Mouse (Mus musculus) forelimb bud, embryonic 11.5 days (tissue): ENCODE measurements around the gene Slco3a1.

Experiments used
- DNase-seq: peaks from one replicate; pipeline ENCODE4 v3.0.0-alpha.2; 2012; ENCODE audit warnings: low read depth, low spot score

Gene Slco3a1

DNA sequence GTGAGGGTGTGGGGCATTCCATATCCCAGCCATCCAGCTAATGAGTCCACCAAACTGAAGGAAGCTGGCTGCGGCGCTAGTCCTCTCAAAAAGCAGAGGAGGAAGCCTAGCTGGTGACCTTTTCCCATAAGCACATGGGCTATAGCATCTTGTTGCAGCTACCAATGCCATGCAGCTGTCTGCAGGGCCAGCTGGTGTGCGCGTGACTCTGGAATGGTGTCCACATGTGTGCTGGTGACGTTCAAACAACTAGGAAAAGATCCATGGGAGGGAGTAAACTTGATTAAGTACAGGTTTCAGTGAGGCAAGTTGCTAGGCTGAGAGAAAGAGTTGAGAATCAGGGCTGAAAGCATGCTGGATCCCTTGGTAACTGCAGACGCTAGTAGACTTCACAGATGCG lies 201.3 kb downstream of the Slco3a1 start:
- DNase-seq: peak; percentile 82

GRCm38 (mm10) chr7:74348318-74348890 lies 206.2 kb downstream of the Slco3a1 start:
- DNase-seq: no peak

- no peak for DNase-seq
Observed at GRCm38 (mm10) chr7:74347026-74347425, 207.6 kb downstream of the Slco3a1 start.

GRCm38 (mm10) chr7:74346451-74346850 lies 208.1 kb downstream of the Slco3a1 start:
- peak; percentile 62 for DNase-seq

- peak; percentile 62 for DNase-seq
Observed at GRCm38 (mm10) chr7:74341149-74341805, 213.3 kb downstream of the Slco3a1 start.

DNA sequence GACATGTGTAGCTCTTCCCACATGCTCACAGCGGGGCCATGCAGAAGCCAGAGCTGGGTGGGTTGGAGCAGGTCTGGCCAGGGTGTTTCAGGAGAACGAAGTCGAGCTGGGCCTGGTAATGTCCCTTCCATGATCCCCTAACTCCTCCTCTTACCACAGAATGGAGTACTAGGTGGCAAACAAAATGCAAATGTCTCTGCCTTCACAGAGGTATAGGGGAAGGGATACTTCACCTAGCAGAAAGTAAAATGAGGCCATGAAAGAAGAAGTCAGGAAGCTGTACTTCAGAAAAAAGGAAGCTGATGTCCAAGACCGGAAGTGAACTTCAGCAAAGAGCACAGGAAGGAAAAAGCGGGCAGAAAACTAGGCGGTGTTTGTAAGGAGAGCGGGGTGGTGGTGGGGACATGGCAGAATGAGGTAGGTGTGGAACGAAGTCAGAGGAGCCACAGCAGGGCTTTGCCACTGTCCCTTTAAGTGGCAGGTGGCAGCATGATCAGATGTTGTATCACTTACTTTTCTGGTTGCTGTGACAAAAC lies 214.1 kb downstream of the Slco3a1 start:
- no peak for DNase-seq

GRCm38 (mm10) chr7:74337677-74338420 lies 216.7 kb downstream of the Slco3a1 start:
- DNase-seq: no peak

DNA sequence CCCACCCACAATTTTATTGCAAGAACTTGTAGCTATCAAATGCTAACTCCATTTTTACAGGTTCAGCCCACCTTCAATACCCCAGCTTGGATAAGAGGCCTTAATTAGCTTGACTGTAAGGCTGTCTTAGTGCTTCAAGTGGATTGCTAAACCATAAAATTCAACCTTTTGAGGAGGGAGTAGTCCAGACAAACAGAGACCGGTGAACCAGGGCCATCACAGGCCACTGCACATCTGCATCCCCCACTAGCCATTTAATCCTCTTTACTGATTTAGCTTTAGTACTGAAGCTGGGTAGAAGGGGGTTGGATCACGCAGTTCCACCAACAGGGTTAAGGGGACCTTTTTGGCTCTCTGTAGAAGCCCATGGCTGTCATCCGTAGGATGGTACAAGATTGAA lies 222.3 kb downstream of the Slco3a1 start:
- no peak for DNase-seq

GRCm38 (mm10) chr7:74330858-74331726 lies 223.5 kb downstream of the Slco3a1 start:
- DNase-seq: peak; percentile 71

GRCm38 (mm10) chr7:74330117-74330857 lies 224.3 kb downstream of the Slco3a1 start:
- DNase-seq: peak; percentile 49

DNA sequence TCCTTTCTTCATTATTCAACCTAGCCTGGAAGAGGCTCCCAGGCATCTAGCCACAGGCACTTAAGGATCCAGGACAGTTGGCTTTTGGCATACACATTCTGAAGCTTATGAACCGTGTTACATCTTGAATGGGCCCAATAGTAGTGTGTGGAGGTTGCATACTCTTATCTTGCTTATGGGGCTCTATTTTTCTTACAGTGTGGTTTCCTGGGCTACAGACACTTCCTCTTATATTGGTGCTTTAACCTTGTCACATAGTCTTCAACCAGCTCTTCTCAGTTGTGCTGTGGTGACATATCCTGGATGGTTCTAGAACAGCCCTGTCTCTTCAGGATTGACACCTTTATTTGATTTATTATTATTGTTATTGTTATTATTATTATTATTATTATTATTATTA lies 225.6 kb downstream of the Slco3a1 start:
- DNase-seq: no peak

GRCm38 (mm10) chr7:74327716-74328115 lies 226.9 kb downstream of the Slco3a1 start:
- DNase-seq: no peak

DNA sequence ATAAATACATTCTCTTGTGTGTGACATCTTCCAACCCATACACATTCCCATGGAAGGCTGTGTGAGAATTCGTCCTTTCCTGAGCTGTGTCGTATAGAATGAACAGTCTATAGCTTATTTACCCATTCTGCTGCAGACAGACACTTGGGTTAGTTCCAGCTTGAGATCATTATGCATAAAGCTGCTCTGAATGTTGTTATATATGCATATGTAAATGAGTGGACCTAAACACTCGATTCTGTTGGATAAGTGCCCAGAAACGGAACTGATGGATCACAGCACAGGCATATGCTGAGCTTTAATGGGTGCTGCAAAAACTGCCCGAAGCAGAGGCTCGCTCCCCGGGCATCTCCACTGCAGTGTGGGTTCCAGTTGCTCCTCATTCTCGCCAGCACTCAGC lies 229.5 kb downstream of the Slco3a1 start:
- DNase-seq: no peak

- no peak for DNase-seq
Observed at GRCm38 (mm10) chr7:74323683-74324082, 230.9 kb downstream of the Slco3a1 start.

- no peak for DNase-seq
Observed at GRCm38 (mm10) chr7:74323194-74323593, 231.4 kb downstream of the Slco3a1 start.

- no peak for DNase-seq
Observed at GRCm38 (mm10) chr7:74320635-74321034, 233.9 kb downstream of the Slco3a1 start.

DNA sequence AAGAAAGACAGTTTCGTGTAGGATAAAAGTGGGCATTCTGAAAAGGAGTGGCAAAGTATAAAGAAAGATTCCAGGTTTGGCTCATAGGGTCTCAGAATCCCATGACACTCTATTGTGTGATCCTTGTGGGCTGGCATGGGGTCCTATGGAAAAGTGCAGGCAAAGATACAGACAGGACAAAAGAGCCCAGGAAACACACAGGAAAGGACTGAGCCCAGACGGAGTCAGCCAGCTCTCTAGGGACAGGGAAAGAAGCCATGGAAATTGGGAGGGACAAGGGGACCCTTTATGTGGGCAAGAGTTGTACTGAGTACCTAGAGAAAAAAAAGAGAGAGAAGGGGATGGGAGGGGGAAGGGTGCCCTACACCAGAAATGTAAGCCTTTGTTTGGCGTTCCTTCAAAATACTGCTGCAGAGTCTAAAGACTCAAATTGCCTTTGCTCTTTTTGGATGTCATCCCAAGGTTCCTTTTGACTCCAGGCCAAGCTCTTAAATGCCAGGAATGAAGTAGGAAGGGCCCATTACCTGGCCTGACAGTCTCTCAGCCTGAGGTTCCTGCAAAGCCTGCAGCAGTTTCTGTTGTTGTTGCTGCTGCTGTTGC lies 238.6 kb downstream of the Slco3a1 start:
- no peak for DNase-seq

DNA sequence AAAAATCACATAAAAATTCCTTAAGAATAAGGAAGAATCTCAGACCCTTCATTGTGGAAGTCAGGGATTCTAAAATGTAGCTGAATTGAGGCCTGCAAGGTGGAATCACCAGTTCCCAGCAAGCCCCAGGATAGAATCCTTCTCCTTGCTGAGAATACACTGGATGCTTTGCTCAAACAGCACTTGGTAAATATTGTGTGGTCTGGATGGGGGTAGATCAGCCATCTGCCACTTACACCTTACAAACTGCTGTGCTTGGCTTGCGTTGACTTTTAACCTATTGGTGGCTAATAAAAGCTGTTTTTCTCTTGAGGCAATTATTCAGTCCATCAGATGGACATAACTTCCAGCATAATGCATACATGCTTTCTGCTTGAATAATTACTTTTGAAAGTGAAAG lies 240.3 kb downstream of the Slco3a1 start:
- no peak for DNase-seq

DNA sequence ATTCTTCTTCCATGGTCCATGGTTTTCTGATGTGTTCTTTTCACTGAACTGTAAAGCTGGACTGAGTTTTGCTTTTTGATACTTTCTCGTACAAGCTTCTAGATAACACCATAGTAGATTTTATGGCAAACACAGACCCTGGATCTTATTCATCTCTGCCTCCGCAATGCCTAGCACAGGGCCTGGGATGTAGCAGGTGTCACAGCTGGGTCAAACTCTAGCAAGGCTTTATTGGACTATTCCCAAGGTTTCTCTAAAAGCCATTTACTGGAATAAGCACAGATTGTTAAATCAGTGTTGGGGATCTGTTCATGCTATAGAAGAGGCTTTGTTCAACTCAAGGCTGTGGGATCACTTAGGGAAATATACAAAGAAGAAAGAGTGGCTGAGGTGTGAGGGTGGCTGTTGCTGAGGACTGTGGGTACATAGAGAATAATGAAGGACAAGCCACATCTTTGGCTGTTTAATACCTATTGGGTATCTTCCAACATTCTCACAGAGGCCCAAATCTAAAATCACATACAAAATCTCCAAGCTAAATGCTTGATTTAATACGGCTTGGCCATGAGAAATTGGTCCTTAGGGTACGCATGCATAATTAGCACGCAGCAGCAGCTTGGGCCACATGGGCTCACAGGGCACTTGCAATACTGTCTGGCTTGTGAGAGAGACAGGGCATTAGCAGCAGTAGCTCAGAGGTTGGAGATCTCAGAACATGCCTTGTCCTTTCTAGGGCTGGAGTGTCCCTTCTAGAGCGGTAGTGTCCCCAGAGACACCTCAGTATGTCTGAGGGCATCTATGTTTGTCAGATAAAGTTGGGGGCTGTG lies 241.1 kb downstream of the Slco3a1 start:
- no peak for DNase-seq

- no peak for DNase-seq
Observed at GRCm38 (mm10) chr7:74311536-74311935, 243.0 kb downstream of the Slco3a1 start.
